Mouse (Mus musculus) G1E (cell line): ENCODE data around the gene Hoxd11. TPM values are rescaled to one million over a fixed set of nuclear protein-coding genes. Genes with fewer than 3 reads are reported as not detected.

Experiments used
- ATAC-seq: 2 replicates; pipeline ENCODE4 v1.8.0; 2016; ENCODE audit warnings: mild to moderate bottlenecking; ENCODE audit not compliant: insufficient number of reproducible peaks, poor library complexity, low FRiP score, severe bottlenecking; ENCODE audit errors: extremely low read depth
- DNase-seq: peaks from one replicate; pipeline ENCODE4 v3.0.0; 2012; ENCODE audit warnings: low spot score
- H3K27me3 ChIP-seq: 2 replicates; pipeline ENCODE4 v1.6.1; 2012; ENCODE audit warnings: mild to moderate bottlenecking, low read length, inconsistent platforms; ENCODE audit not compliant: insufficient read depth
- H3K36me3 ChIP-seq: replicated peaks from 2 replicates; pipeline ENCODE3; 2012; ENCODE audit warnings: mild to moderate bottlenecking, inconsistent platforms
- H3K4me1 ChIP-seq: 2 replicates; pipeline ENCODE4 v1.6.1; 2012; ENCODE audit warnings: low read depth, low read length, inconsistent platforms, mixed read lengths; ENCODE audit not compliant: insufficient read depth
- H3K4me3 ChIP-seq: 2 replicates; pipeline ENCODE4 v1.5.1; 2012; ENCODE audit warnings: low read depth, mild to moderate bottlenecking, inconsistent platforms, low read length, moderate library complexity, mixed read lengths
- H3K9me3 ChIP-seq: replicated peaks from 2 replicates; pipeline ENCODE4 v1.6.1; 2012; ENCODE audit warnings: inconsistent platforms
- CTCF ChIP-seq: IDR thresholded peaks from 2 replicates; pipeline ENCODE4 v1.5.1; 2012; ENCODE audit warnings: low read depth, low read length, inconsistent platforms, mixed read lengths
- GATA1 ChIP-seq: IDR thresholded peaks from 2 replicates; pipeline ENCODE4 v1.6.1; 2012; ENCODE audit warnings: borderline replicate concordance, low read length, inconsistent platforms, mixed read lengths
- GATA2 ChIP-seq: IDR thresholded peaks from 2 replicates; pipeline ENCODE4 v1.6.1; 2012; ENCODE audit warnings: low read depth, low read length, inconsistent platforms, borderline replicate concordance
- POLR2AphosphoS5 ChIP-seq: IDR thresholded peaks from 2 replicates; pipeline ENCODE4 v1.6.1; 2012; ENCODE audit warnings: low read depth, low read length, inconsistent platforms; ENCODE audit not compliant: insufficient replicate concordance
- TAL1 ChIP-seq: conservative IDR thresholded peaks from 2 replicates; pipeline ENCODE4 v1.6.1; 2012; ENCODE audit warnings: low read depth, low read length, inconsistent platforms, mixed read lengths
- polyA plus RNA-seq: library from polyadenylated mRNA; stranded (reverse); fragments of >175 nt; gene quantifications from 2 replicates; pipeline ENCODE4 v1.2.3, GENCODE M21; 2012
- total RNA-seq, 2 experiments: library from RNA; stranded (forward) in 1 of 2; stranded (reverse) in 1 of 2; fragments of 200-1000 nt in 1 of 2; fragments of >200 nt in 1 of 2; fragmentation: Nextera tagmentation in 1 of 2; gene quantifications; 2 replicates each; pipeline ENCODE4 v1.2.3; 2014 to 2017

The Hoxd11 gene
- total and polyA plus RNA-seq, 3 experiments = 0.05 TPM; not detected in 2

DNA sequence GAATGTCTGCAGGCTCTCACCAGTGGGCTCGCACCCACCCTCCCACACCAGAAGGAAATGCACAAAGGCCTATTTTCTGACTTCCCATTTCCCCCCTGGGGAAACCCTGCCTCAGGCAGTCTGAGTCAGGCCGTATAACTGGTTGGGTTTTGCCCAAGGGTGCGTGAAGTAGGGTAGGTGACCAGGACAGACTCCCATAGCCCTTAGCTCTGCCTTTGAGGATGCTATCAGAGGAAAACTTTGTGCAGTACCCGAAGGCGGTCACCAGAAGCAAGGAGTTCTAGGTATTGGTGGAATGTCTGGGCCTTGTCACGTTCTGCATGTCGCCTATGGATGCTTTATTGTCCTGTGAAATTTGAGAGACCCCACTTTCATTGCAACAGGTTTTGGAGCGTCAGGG, 43.6 kb downstream of the Hoxd11 start:
- no peak for ATAC-seq
- H3K4me3 ChIP-seq = no peak overlapping the region
- peaks cover 2% of the 10 kb centered on the region for H3K36me3 ChIP-seq
- H3K27me3 ChIP-seq = peaks cover 43% of the 10 kb centered on the region
- no peaks in the 10 kb centered on the region for H3K9me3 ChIP-seq
- H3K4me1 ChIP-seq = 0 out of 2 replicates have a peak, but pooled peaks cover 2% of the 10 kb centered on the region
- no peak for TF ChIP-seq POLR2AphosphoS5
- TF ChIP-seq TAL1 = no peak
- no peak for DNase-seq

DNA sequence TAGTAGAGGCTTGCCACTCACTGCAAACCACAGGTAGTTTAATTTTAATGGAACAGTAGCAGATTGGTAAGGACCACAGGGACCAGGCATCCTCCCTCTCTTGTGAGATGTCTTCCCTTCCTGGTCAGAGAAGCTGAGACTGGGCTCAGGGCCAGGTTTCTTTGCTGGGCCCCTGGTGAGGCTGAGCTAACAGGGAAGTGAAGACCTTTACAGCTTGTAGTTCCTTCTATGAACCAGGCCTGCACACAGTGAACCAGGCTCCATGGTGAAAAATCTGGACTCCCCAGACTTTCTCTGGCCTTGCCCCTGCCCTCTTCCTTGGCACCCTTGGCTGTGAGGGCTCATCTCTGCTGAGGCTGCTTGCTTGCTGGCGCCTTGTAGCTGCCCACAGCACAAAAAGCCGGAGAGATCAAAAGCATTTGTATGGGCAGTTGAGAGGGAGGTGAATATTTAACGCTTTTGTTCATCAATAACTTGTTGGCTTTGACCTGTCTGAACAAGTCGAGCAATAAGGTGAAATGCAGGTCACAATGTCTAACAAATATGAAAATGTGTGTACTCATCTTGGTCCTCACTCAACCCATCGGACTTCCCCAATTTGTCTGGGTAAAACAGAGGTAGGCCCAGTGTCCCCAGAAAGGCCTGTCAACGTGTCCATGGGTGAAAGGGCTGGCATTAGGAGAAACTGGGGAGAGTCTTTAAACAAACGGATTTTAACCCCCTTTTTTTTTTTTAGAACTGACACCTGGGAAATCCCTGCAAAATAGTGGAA, 45.1 kb downstream of the Hoxd11 start:
- DNase-seq (no peak), ATAC-seq (no peak)
- Histone ChIP-seq H3K36me3 (peaks cover 2% of the 10 kb centered on the region), H3K4me1 (0 out of 2 replicates have a peak, but pooled peaks cover 2% of the 10 kb centered on the region), H3K9me3 (no peaks in the 10 kb centered on the region), H3K27me3 (peaks cover 46% of the 10 kb centered on the region), H3K4me3 (no peak overlapping the region)
- TF ChIP-seq POLR2AphosphoS5 = no peak

DNA sequence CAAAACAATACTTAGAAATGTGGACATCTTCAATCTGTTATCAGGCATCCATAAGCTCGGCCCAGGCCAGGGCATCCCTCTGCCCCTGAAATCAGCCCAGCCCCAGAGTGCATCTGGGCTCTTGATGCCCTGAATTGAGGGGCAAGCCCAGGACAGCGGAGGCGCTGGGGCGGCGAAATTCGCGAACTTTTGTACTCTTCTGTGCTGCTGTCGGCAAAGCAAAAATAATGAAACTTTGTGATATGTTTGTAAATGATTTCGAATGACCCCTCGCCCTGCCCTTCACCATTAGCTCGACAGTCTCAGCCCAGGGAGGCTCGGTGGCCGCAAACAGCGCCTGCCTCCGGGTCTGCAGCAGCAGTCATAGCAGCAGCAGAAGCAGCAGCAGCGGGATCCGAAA, 45.8 kb downstream of the Hoxd11 start:
- TF ChIP-seq CTCF (no peak), POLR2AphosphoS5 (no peak), GATA1 (no peak), TAL1 (no peak), GATA2 (no peak)
- peaks cover 44% of the 10 kb centered on the region for H3K27me3 ChIP-seq
- 0 out of 2 replicates have a peak, but pooled peaks cover 2% of the 10 kb centered on the region for H3K4me1 ChIP-seq
- DNase-seq (no peak), ATAC-seq (no peak)
- no peak overlapping the region for H3K4me3 ChIP-seq
- no peaks in the 10 kb centered on the region for H3K9me3 ChIP-seq
- H3K36me3 ChIP-seq = peaks cover 2% of the 10 kb centered on the region

DNA sequence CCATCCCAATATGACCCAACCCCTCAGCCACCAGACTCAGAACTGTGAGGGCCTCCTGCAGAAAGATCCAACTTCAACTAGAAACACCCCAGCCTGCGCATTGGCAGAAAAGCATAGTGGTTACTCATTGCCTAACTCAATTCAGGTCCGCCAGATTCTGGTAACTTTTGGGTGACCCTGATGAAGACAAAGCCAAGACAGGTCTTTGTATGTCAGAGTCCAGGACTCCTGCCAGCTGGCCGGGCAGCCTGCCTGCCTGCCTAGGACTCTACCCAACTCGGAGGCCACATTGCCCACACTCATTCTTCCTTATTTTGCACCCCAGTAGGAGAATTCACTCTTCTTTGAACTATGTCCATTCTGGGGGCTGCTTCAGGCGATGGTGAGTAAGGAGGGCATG, 47.2 kb downstream of the Hoxd11 start, which contains the start of gene Gm28230:
Gene Gm28230, plus strand, starts transcription at position 178 of the 400 bp plus-strand sequence.
- Histone ChIP-seq H3K4me1 (no peaks in the 10 kb centered on the region), H3K27me3 (peaks cover 43% of the 10 kb centered on the region), H3K9me3 (no peaks in the 10 kb centered on the region), H3K36me3 (peaks cover 2% of the 10 kb centered on the region), H3K4me3 (no peak within 1 kb of the TSS)
- ATAC-seq (no peak), DNase-seq (no peak)
- TF ChIP-seq GATA2 (no peak), CTCF (no peak), GATA1 (no peak), TAL1 (no peak), POLR2AphosphoS5 (no peak)

DNA sequence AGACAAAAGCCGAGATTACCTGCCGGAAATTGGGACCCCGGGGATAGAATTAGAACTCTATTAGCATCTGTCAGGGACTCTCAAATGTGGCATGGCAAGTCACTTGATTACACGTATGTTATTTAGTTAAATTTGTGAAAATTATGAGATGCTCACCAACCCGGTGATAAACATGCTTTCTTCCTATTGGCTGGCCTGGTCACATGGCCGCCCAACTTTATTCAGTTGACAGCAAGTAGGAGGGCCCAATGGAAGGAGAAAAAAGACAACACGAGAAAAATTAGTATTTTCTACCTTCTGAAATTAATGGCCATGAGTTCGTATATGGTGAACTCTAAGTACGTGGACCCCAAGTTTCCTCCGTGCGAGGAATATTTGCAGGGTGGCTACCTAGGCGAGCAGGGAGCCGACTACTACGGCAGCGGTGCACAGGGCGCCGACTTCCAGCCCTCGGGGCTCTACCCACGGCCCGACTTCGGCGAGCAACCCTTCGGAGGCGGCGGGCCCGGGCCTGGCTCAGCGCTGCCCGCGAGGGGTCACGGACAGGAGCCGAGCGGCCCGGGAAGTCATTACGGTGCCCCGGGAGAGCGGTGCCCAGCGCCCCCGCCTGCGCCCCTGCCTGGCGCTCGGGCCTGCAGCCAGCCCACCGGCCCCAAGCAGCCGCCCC, 47.7 kb downstream of the Hoxd11 start:
- TF ChIP-seq POLR2AphosphoS5 = no peak
- TF ChIP-seq GATA1 = no peak
- TF ChIP-seq TAL1 = no peak
- no peak for TF ChIP-seq CTCF
- TF ChIP-seq GATA2 = no peak
- DNase-seq (no peak), ATAC-seq (no peak)
- Histone ChIP-seq H3K4me1 (no peaks in the 10 kb centered on the region), H3K27me3 (peaks cover 48% of the 10 kb centered on the region), H3K36me3 (peaks cover 2% of the 10 kb centered on the region), H3K9me3 (no peaks in the 10 kb centered on the region), H3K4me3 (no peak overlapping the region)

DNA sequence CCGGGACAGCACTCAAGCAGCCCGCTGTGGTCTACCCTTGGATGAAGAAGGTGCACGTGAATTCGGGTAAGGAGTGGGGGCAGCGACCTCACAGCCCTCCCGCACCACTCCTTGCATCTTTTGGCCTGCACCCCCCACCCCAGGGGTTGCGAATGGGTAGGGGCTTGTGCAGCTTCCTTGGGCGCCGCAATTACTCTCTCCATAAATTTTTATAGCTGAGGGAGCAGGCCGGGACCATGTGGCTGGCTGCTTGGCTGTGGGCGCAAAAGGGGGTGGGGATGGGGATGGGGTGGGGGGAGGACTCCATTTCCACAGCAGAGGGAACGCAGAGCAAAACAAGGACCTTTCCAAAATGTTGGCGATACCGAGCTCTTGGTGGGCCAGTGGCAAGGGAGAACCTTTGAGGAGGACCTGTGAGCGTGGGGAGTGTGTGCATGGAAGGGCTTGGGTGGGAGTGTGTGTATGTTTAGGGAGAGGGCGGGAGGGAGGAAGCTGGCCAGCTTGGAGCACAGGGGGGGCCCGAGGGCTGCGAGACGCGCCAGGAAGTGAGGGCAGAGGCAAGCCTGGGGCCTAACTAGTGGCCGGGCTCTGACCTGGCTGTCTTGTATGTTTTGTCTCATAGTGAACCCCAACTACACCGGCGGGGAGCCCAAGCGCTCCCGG, 48.4 kb downstream of the Hoxd11 start:
- no peaks in the 10 kb centered on the region for H3K9me3 ChIP-seq
- H3K4me1 ChIP-seq = peaks cover 4% of the 10 kb centered on the region; the same call in 1 of the 2 replicates
- DNase-seq = no peak
- no peak for TF ChIP-seq GATA2
- no peak for TF ChIP-seq POLR2AphosphoS5
- TF ChIP-seq TAL1 = no peak
- TF ChIP-seq CTCF = no peak
- no peak for TF ChIP-seq GATA1
- peaks cover 2% of the 10 kb centered on the region for H3K36me3 ChIP-seq
- H3K4me3 ChIP-seq = no peak overlapping the region
- ATAC-seq = no peak
- H3K27me3 ChIP-seq = peaks cover 51% of the 10 kb centered on the region
